Comparison of ENCODE assay signal across 30 mouse cellular contexts in the genomic region with DNA sequence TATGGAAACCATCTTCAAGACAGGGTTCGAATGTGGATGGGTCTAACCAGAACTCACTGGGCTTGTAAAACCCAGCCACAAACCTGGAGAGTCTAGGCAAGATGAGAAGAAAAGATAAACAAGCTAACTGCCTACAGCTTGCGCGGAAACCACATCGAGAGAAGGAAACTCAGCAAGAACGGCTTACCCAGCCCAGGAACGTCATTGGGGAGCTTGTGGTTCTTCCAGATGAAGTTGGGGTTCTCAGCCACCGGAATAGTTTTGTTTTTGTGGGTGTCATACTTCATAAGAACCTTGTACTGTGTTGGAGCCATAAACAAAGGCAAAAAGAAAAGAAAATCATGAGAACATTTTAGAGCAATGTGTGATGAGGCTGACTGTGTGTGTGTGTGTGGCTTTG. TPM values are rescaled to one million over a fixed set of nuclear protein-coding genes. Genes with fewer than 3 reads are reported as not detected.
DNase-seq lines count a peak whose midpoint lies in the region; ATAC-seq and TF ChIP-seq lines count a peak whose summit lies in the region.
"Had no signal": no experiment of that assay in that cellular context is flagged by ENCODE, and none has a peak within 500 bp of the region (broad histone marks: within the 10 kb centered on the region; RNA-seq: fewer than 3 reads in every experiment).

No protein-coding gene starts in this region.

- H3K9ac ChIP-seq in MEL (ENCODE audit: control insufficient read depth, low read depth, low read length, poor library complexity, severe bottlenecking) = no peak overlapping the region
- H3K9ac ChIP-seq in hindbrain, embryonic 16.5 days (ENCODE audit: low read depth, low read length) = no peak overlapping the region
- H3K9ac ChIP-seq in liver, postnatal 0 days (replicated peaks) = no peak overlapping the region
- H3K9ac ChIP-seq: embryonic facial prominence, embryonic 15.5 days; hindbrain, embryonic 13.5 days; liver, embryonic 15.5 days; neural tube, embryonic 12.5 days; stomach, embryonic 15.5 days had no signal

- peak; percentile 49 for ATAC-seq in megakaryocyte progenitor cell, adult 5-6 weeks (replicated peaks; ENCODE audit: poor library complexity)
- ATAC-seq in hindbrain, embryonic 16.5 days = no peak
- no peak for ATAC-seq in liver, postnatal 0 days
- ATAC-seq: forebrain, embryonic 16.5 days had no signal

- peak; percentile 79 for DNase-seq in 416B (ENCODE audit: low read depth)
- peak; percentile 6 for DNase-seq in MEL (ENCODE audit: low read depth, low spot score)
- DNase-seq in thymus, postnatal 10 days (ENCODE audit: low spot score in 2 of 2) = peak; percentile 22 to 37
- no peak for DNase-seq in midbrain, embryonic 10.5 days (ENCODE audit: low spot score)
- DNase-seq in liver, postnatal 0 days = no peak
- DNase-seq in ovary, adult 18-20 months (ENCODE audit: low spot score) = no peak
- DNase-seq: B cell, adult 2 months; cerebellum, adult 11-12 months; cerebellum, postnatal 25 days; embryo, embryonic 11 days; gastrocnemius, postnatal 10 days; heart, adult 18-20 months; kidney, adult 8-10 months; kidney, postnatal 10 days; liver; midbrain, embryonic 14.5 days; right cerebral cortex, adult 18-20 months; right cerebral cortex, postnatal 4 days had no signal

- no peak for TF ChIP-seq RAD21 in MEL (IDR thresholded peaks at IDR 0.05; ENCODE audit: low read depth, low read length)

- WGBS in midbrain, embryonic 10.5 days = 85% methylated on average over 7 of the region's 7 CpGs
- 87% methylated on average over 7 of the region's 7 CpGs for WGBS in hindbrain, embryonic 16.5 days
- 33% methylated on average over 7 of the region's 7 CpGs for WGBS in liver, postnatal 0 days (ENCODE audit: insufficient replicate concordance)

- TF ChIP-seq CTCF in MEL (IDR thresholded peaks at IDR 0.05 in 2 of 3, conservative IDR thresholded peaks at IDR 0.05 in 1 of 3; ENCODE audit: control insufficient read depth in 1 of 3, insufficient read depth in 1 of 3, low read depth in 2 of 3, low read length in 3 of 3, poor library complexity in 1 of 3, severe bottlenecking in 1 of 3) = no peak
- no peak for TF ChIP-seq CTCF in liver, postnatal 0 days (IDR thresholded peaks at IDR 0.05; ENCODE audit: low read depth)

- H3K4me1 ChIP-seq in MEL (ENCODE audit: control insufficient read depth in 1 of 2, insufficient read depth in 2 of 2, low read length in 2 of 2) = 0 out of 4 replicates have a peak, but pooled peaks cover 0 to 2% of the 10 kb centered on the region in 2 experiments
- peaks cover 4% of the 10 kb centered on the region; the same call in 1 of the 2 replicates for H3K4me1 ChIP-seq in midbrain, embryonic 10.5 days
- H3K4me1 ChIP-seq in hindbrain, embryonic 16.5 days (ENCODE audit: control insufficient read depth, insufficient read depth, low read depth, low read length) = no peaks in the 10 kb centered on the region
- H3K4me1 ChIP-seq in liver, postnatal 0 days (ENCODE audit: insufficient read depth) = no peaks in the 10 kb centered on the region
- H3K4me1 ChIP-seq: embryonic facial prominence, embryonic 15.5 days; hindbrain, embryonic 13.5 days; liver, embryonic 15.5 days; neural tube, embryonic 12.5 days; stomach, embryonic 15.5 days had no signal

- no peak overlapping the region for H3K4me3 ChIP-seq in MEL (ENCODE audit: control insufficient read depth in 1 of 2, insufficient read depth in 1 of 2, low read depth in 2 of 2, low read length in 2 of 2)
- H3K4me3 ChIP-seq in midbrain, embryonic 10.5 days = no peak overlapping the region
- no peak overlapping the region for H3K4me3 ChIP-seq in hindbrain, embryonic 16.5 days (ENCODE audit: low read length)
- no peak overlapping the region for H3K4me3 ChIP-seq in liver, postnatal 0 days (ENCODE audit: low read depth, low read length)
- H3K4me3 ChIP-seq: embryonic facial prominence, embryonic 15.5 days; hindbrain, embryonic 13.5 days; left cerebral cortex, adult 2 months; limb, embryonic 10.5 days; liver, embryonic 15.5 days; neural tube, embryonic 12.5 days; stomach, embryonic 15.5 days had no signal

- H3K9me3 ChIP-seq in MEL (replicated peaks; ENCODE audit: insufficient read depth, low read length) = no peaks in the 10 kb centered on the region
- no peaks in the 10 kb centered on the region for H3K9me3 ChIP-seq in midbrain, embryonic 10.5 days (replicated peaks)
- no peaks in the 10 kb centered on the region for H3K9me3 ChIP-seq in hindbrain, embryonic 16.5 days (ENCODE audit: control insufficient read depth, low read length)
- H3K9me3 ChIP-seq in liver, postnatal 0 days (ENCODE audit: low read length) = no peaks in the 10 kb centered on the region
- H3K9me3 ChIP-seq: embryonic facial prominence, embryonic 15.5 days; hindbrain, embryonic 13.5 days; limb, embryonic 10.5 days; liver, embryonic 15.5 days; neural tube, embryonic 12.5 days; stomach, embryonic 15.5 days had no signal

- H3K27me3 ChIP-seq in MEL (ENCODE audit: control insufficient read depth in 1 of 2, insufficient read depth in 2 of 2, low read length in 2 of 2) = no peaks in the 10 kb centered on the region; a peak in 1 of 4 replicates
- H3K27me3 ChIP-seq in midbrain, embryonic 10.5 days (ENCODE audit: low read depth, poor library complexity, severe bottlenecking) = no peaks in the 10 kb centered on the region
- H3K27me3 ChIP-seq in hindbrain, embryonic 16.5 days (replicated peaks; ENCODE audit: control insufficient read depth, insufficient read depth, low read length) = no peaks in the 10 kb centered on the region
- no peaks in the 10 kb centered on the region for H3K27me3 ChIP-seq in liver, postnatal 0 days (ENCODE audit: insufficient read depth, low read length)
- H3K27me3 ChIP-seq: embryonic facial prominence, embryonic 15.5 days; hindbrain, embryonic 13.5 days; liver, embryonic 15.5 days; neural tube, embryonic 12.5 days; stomach, embryonic 15.5 days had no signal

- H3K4me2 ChIP-seq in hindbrain, embryonic 16.5 days (ENCODE audit: low read length) = no peak overlapping the region
- no peak overlapping the region for H3K4me2 ChIP-seq in liver, postnatal 0 days (ENCODE audit: low read depth, low read length)
- H3K4me2 ChIP-seq: embryonic facial prominence, embryonic 15.5 days; hindbrain, embryonic 13.5 days; liver, embryonic 15.5 days; neural tube, embryonic 12.5 days; stomach, embryonic 15.5 days had no signal

- no peaks in the 10 kb centered on the region for H3K79me2 ChIP-seq in MEL (ENCODE audit: control insufficient read depth, insufficient read depth, low read length, poor library complexity)

- H3K36me3 ChIP-seq in MEL (ENCODE audit: control insufficient read depth in 1 of 2, insufficient read depth in 2 of 2, low read length in 2 of 2) = no peaks in the 10 kb centered on the region
- no peaks in the 10 kb centered on the region for H3K36me3 ChIP-seq in midbrain, embryonic 10.5 days
- no peaks in the 10 kb centered on the region for H3K36me3 ChIP-seq in hindbrain, embryonic 16.5 days (ENCODE audit: control insufficient read depth, insufficient read depth, low read length)
- no peaks in the 10 kb centered on the region for H3K36me3 ChIP-seq in liver, postnatal 0 days (replicated peaks; ENCODE audit: insufficient read depth, low read length)
- H3K36me3 ChIP-seq: embryonic facial prominence, embryonic 15.5 days; hindbrain, embryonic 13.5 days; limb, embryonic 10.5 days; liver, embryonic 15.5 days; neural tube, embryonic 12.5 days; stomach, embryonic 15.5 days had no signal

- TF ChIP-seq EP300 in MEL (IDR thresholded peaks at IDR 0.05; ENCODE audit: low read depth in 1 of 2, low read length in 2 of 2) = no peak
- no peak for TF ChIP-seq EP300 in liver, postnatal 0 days (IDR thresholded peaks at IDR 0.05; ENCODE audit: low read depth)

- TF ChIP-seq POLR2A in MEL (IDR thresholded peaks at IDR 0.05; ENCODE audit: control insufficient read depth in 1 of 2, insufficient read depth in 1 of 2, low read depth in 1 of 2, low read length in 2 of 2, poor library complexity in 1 of 2) = no peak

- no peak overlapping the region for H3K27ac ChIP-seq in MEL (ENCODE audit: control insufficient read depth, low read depth, low read length)
- H3K27ac ChIP-seq in midbrain, embryonic 10.5 days (replicated peaks) = no peak overlapping the region
- H3K27ac ChIP-seq in hindbrain, embryonic 16.5 days (ENCODE audit: low read depth, low read length) = no peak overlapping the region
- H3K27ac ChIP-seq in liver, postnatal 0 days (ENCODE audit: low read depth) = no peak overlapping the region
- H3K27ac ChIP-seq: embryonic facial prominence, embryonic 15.5 days; hindbrain, embryonic 13.5 days; left cerebral cortex, adult 2 months; limb, embryonic 10.5 days; liver, embryonic 15.5 days; neural tube, embryonic 12.5 days; stomach, embryonic 15.5 days had no signal

TF ChIP-seq in MEL, 35 proteins besides CTCF, POLR2A, EP300 and RAD21:
- TF ChIP-seq ZC3H11A (IDR thresholded peaks at IDR 0.05; ENCODE audit: low read depth, low read length) (no peak), ZNF384 (IDR thresholded peaks at IDR 0.05; ENCODE audit: low read depth, low read length) (no peak), GATA1 (IDR thresholded peaks at IDR 0.05; ENCODE audit: low read depth, low read length) (no peak), MAFK (IDR thresholded peaks at IDR 0.05; ENCODE audit: borderline replicate concordance, low read depth, low read length) (no peak), SIN3A (IDR thresholded peaks at IDR 0.05; ENCODE audit: low read length) (no peak), MAX (IDR thresholded peaks at IDR 0.05; ENCODE audit: low read length) (no peak), CHD2 (IDR thresholded peaks at IDR 0.05; ENCODE audit: low read length) (no peak), POLR2AphosphoS5 (IDR thresholded peaks at IDR 0.05; ENCODE audit: borderline replicate concordance, low read depth, low read length) (no peak), POLR2AphosphoS2 (IDR thresholded peaks at IDR 0.05; ENCODE audit: low read length) (no peak), MYC (IDR thresholded peaks at IDR 0.05; ENCODE audit: low read depth, low read length) (no peak)

RNA-seq across cellular contexts. Expression of gene Gucy2c, which starts 37.8 kb away (rescaled TPM):
- not detected in 2 replicates for total RNA-seq in MEL (2012; rRNA removed)
- not detected for polyA plus RNA-seq in MEL (2012; ENCODE audit: insufficient read depth in 1 of 2, insufficient read length in 2 of 2, low read depth in 1 of 2, low replicate concordance in 2 of 2, missing spikeins in 1 of 2)
- not detected in 2 replicates for total RNA-seq in megakaryocyte progenitor cell, adult 5-6 weeks (2015)
- not detected in 2 replicates for total RNA-seq in megakaryocyte progenitor cell, adult 5-6 weeks (2017)
- 0.10 TPM in 1 of 2 replicates, not detected in the other for polyA plus RNA-seq in midbrain, embryonic 10.5 days (2016; fragmentation: Nextera tagmentation; extraction: Ambion mirVana)
- polyA plus RNA-seq in hindbrain, embryonic 16.5 days (2015; fragmentation: Nextera tagmentation; extraction: Ambion mirVana) = 0.10 and 0.19 TPM in 2 replicates
- polyA plus RNA-seq in liver, postnatal 0 days (2015; fragmentation: Nextera tagmentation; extraction: Ambion mirVana) = 0.57 and 0.99 TPM in 2 replicates
- total RNA-seq: gastrocnemius, postnatal 10 days; heart, adult 18-20 months; heart, postnatal 25 days had no signal
- polyA plus RNA-seq: heart, embryonic 14.5 days had no signal

Comparison
In these comparisons a context has a peak if more than half of its experiments do, and no peak if none do; other contexts are left out.
1. DNase-seq: peak in 416B (single experiment), MEL (single experiment) and thymus, postnatal 10 days (2 of 2); none in midbrain, embryonic 10.5 days (single experiment), liver, postnatal 0 days (single experiment) and ovary, adult 18-20 months (single experiment).